Mouse (Mus musculus) spleen, adult 18-20 months (tissue): Measurements from ENCODE around the gene Rtn2.

Experiments
- DNase-seq, 2 experiments: peaks; one replicate each; pipeline ENCODE4 v3.0.0; 2022; ENCODE audit warnings: mixed read lengths in 2 of 2

The Rtn2 gene

DNA sequence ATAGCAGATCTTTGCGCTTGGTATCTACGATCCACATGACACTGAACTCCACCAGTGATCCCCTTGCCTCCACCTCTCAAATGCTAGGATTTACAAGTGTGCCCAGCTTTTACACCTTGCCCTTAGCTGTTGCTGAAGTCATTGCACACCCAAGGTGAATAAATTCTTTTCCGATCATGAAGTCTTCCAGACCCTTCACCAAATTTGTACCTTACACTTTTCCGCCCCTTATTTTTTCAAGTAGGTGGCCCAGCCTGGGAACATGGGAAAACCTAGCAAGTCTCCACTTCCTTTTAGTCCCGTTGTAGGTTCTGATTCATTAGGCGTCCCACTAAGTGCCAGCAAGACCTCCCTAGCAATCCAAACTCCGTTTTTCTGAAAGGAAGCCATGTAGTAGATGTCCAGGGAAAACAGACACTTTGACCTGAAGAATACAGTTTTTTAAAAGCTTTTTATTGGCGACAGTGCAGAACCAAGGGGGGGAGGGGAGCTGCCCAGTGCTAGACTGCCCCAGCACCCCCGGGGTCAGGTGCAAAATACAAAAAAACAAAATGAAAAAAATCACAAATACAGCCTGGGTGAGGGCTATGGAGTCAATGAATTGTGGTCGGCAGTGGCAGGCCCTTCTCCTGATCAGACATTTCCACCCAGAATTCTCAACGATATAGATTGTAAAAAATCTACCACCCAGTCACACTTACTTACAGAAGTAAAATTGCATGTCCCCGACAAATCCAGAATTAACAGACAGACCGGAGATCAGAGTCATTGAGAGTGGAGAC is 20.0 kb downstream of the Rtn2 start:
- no peak for DNase-seq

DNA sequence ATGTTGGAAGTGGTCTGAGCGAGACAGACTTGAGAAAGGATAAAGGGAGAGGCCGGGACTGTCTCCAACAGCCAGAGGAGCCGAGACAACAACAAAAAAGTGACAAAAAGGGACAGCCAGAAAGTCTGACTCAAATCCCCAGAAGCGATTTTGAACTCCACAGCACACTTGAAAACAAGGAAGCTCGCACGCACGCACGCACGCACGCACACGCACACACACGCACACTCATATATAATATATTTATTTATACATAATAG is 20.6 kb downstream of the Rtn2 start:
- no peak for DNase-seq

GRCm38 (mm10) chr7:19303770-19304169 is 21.3 kb downstream of the Rtn2 start:
- DNase-seq, result peak; percentile 60 to 81

- no peak for DNase-seq
These were observed 22.3 kb downstream of the Rtn2 start for GRCm38 (mm10) chr7:19304501-19305412.

GRCm38 (mm10) chr7:19305413-19305735 is 22.9 kb downstream of the Rtn2 start:
- no peak for DNase-seq

GRCm38 (mm10) chr7:19305796-19306765 is 23.7 kb downstream of the Rtn2 start:
- no peak for DNase-seq

DNA sequence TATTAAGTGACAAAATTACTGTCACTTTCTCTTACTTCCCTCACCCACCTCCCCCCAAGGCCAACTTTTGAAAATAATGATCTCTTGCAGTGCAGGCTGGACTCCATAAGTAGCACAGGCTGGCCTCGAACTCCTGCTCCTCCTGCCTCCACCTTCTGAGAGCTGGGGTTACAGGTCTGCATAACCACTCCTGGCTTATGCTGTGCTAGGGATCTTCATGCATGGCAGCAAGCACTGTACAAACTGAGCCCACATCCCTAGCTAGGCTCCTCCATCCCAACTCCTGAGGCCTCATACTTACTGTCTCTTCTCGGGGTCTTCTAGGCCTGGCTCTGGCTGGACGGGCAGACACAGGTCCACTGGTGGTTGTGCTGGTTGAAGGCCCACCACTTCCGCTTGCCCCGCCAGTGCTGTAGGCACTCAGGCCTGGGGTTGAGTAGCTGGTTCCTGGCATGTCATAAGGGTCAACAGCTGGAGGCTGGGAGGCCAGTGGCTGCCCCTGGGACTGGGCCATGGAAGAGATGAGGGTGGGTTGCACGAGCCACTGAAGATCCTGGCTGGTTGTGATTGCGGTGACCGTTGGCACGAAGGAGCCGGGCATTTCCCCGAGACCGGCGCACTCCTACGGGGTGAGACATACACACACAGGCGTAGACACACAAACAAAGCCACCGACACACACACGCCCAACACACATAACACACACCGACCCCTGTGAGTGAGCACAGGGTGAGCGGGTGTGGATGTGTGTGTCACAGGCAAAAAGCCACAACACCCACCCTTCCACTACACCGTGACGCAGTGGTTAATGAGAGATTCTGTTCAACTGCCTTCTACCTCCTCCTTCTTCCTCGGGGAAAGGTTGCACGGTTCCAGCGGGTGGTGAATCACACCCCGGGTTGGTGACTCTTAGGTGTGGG is 24.7 kb downstream of the Rtn2 start:
- DNase-seq, result no peak

GRCm38 (mm10) chr7:19307739-19308453 is 25.5 kb downstream of the Rtn2 start:
- peak in 1 of 2 experiments; percentile 65 for DNase-seq

GRCm38 (mm10) chr7:19308454-19309277 is 26.2 kb downstream of the Rtn2 start:
- peak; percentile 92 to 94 for DNase-seq

GRCm38 (mm10) chr7:19309278-19309883 is 27.0 kb downstream of the Rtn2 start:
- peak in 1 of 2 experiments; percentile 29 for DNase-seq

GRCm38 (mm10) chr7:19309884-19310641 is 27.6 kb downstream of the Rtn2 start, which contains the start of gene Fosb:
Gene Fosb, minus strand, starts transcription at chr7:19310051.
- peak; percentile 89 to 91 for DNase-seq

GRCm38 (mm10) chr7:19311991-19312390 is 29.6 kb downstream of the Rtn2 start:
- DNase-seq, result no peak

- DNase-seq, result no peak
These were observed 31.6 kb downstream of the Rtn2 start for GRCm38 (mm10) chr7:19314033-19314432.

- no peak for DNase-seq
These were observed 34.2 kb downstream of the Rtn2 start for GRCm38 (mm10) chr7:19316451-19317161.

GRCm38 (mm10) chr7:19318201-19318600 is 35.8 kb downstream of the Rtn2 start:
- no peak for DNase-seq

- no peak for DNase-seq
These were observed 36.3 kb downstream of the Rtn2 start for GRCm38 (mm10) chr7:19318676-19319075.

GRCm38 (mm10) chr7:19319458-19319857 is 37.0 kb downstream of the Rtn2 start:
- no peak for DNase-seq

- peak; percentile 89 to 92 for DNase-seq
These were observed 37.5 kb downstream of the Rtn2 start for GRCm38 (mm10) chr7:19319906-19320305.
